Mouse (Mus musculus): ENCODE results near the gene Cabin1. TPM values are rescaled to one million over a fixed set of nuclear protein-coding genes. Genes with fewer than 3 reads are reported as not detected.

Gene Cabin1
- polyA plus RNA-seq, 1 experiment = 39.0 TPM

GRCm38 (mm10) chr10:75637711-75638110 is 126.4 kb downstream of the Cabin1 start:
- Histone ChIP-seq H3K4me1 (ENCODE audit: control insufficient read depth, insufficient read depth, insufficient read length, low read length) (peaks cover 9% of the 10 kb centered on the region), H3K27me3 (ENCODE audit: control insufficient read depth, insufficient read depth, low read length) (no peaks in the 10 kb centered on the region; the same call in 1 of the 2 replicates), H3K4me3 (ENCODE audit: low read depth, low read length) (no peak overlapping the region), H3K27ac (ENCODE audit: insufficient read depth, low read depth, low read length) (no peak overlapping the region), H3K36me3 (ENCODE audit: control insufficient read depth, insufficient read depth, low read length) (no peaks in the 10 kb centered on the region; the same call in 1 of the 2 replicates)
- TF ChIP-seq CTCF (IDR thresholded peaks at IDR 0.05; ENCODE audit: extremely low read depth, insufficient read length, insufficient replicate concordance, low read depth, low read length) (no peak), POLR2A (IDR thresholded peaks at IDR 0.05; ENCODE audit: low read depth, low read length) (no peak)
- WGBS = 87% methylated on average over 11 of the region's 11 CpGs

- Histone ChIP-seq H3K27ac (ENCODE audit: insufficient read depth, low read depth, low read length) (no peak overlapping the region), H3K4me1 (ENCODE audit: control insufficient read depth, insufficient read depth, insufficient read length, low read length) (no peaks in the 10 kb centered on the region; the same call in 1 of the 2 replicates), H3K36me3 (ENCODE audit: control insufficient read depth, insufficient read depth, low read length) (no peaks in the 10 kb centered on the region; the same call in 1 of the 2 replicates), H3K4me3 (ENCODE audit: low read depth, low read length) (no peak overlapping the region), H3K27me3 (ENCODE audit: control insufficient read depth, insufficient read depth, low read length) (no peaks in the 10 kb centered on the region; the same call in 1 of the 2 replicates)
- 92% methylated on average over 12 of the region's 12 CpGs for WGBS
- TF ChIP-seq POLR2A (IDR thresholded peaks at IDR 0.05; ENCODE audit: low read depth, low read length) (no peak), CTCF (IDR thresholded peaks at IDR 0.05; ENCODE audit: extremely low read depth, insufficient read length, insufficient replicate concordance, low read depth, low read length) (no peak)
These were observed 127.9 kb downstream of the Cabin1 start for GRCm38 (mm10) chr10:75636084-75636786.

GRCm38 (mm10) chr10:75635693-75636055 is 128.5 kb downstream of the Cabin1 start:
- H3K4me3 ChIP-seq (ENCODE audit: low read depth, low read length) = no peak overlapping the region
- H3K27me3 ChIP-seq (ENCODE audit: control insufficient read depth, insufficient read depth, low read length) = no peaks in the 10 kb centered on the region; the same call in 1 of the 2 replicates
- H3K36me3 ChIP-seq (ENCODE audit: control insufficient read depth, insufficient read depth, low read length) = no peaks in the 10 kb centered on the region; the same call in 1 of the 2 replicates
- H3K27ac ChIP-seq (ENCODE audit: insufficient read depth, low read depth, low read length) = no peak overlapping the region
- 8% methylated on average over 9 of the region's 9 CpGs for WGBS
- TF ChIP-seq POLR2A (IDR thresholded peaks at IDR 0.05; ENCODE audit: low read depth, low read length) = no peak
- TF ChIP-seq CTCF (IDR thresholded peaks at IDR 0.05; ENCODE audit: extremely low read depth, insufficient read length, insufficient replicate concordance, low read depth, low read length) = peak; percentile 98; the same call in 1 of the 2 replicates
- H3K4me1 ChIP-seq (ENCODE audit: control insufficient read depth, insufficient read depth, insufficient read length, low read length) = no peaks in the 10 kb centered on the region

GRCm38 (mm10) chr10:75635019-75635692 is 129.0 kb downstream of the Cabin1 start:
- no peaks in the 10 kb centered on the region; the same call in 1 of the 2 replicates for H3K27me3 ChIP-seq (ENCODE audit: control insufficient read depth, insufficient read depth, low read length)
- 70% methylated on average over 14 of the region's 14 CpGs for WGBS
- H3K4me3 ChIP-seq (ENCODE audit: low read depth, low read length) = no peak overlapping the region
- H3K27ac ChIP-seq (ENCODE audit: insufficient read depth, low read depth, low read length) = no peak overlapping the region
- no peaks in the 10 kb centered on the region for H3K4me1 ChIP-seq (ENCODE audit: control insufficient read depth, insufficient read depth, insufficient read length, low read length)
- no peaks in the 10 kb centered on the region; the same call in 1 of the 2 replicates for H3K36me3 ChIP-seq (ENCODE audit: control insufficient read depth, insufficient read depth, low read length)
- TF ChIP-seq POLR2A (IDR thresholded peaks at IDR 0.05; ENCODE audit: low read depth, low read length) = no peak
- TF ChIP-seq CTCF (IDR thresholded peaks at IDR 0.05; ENCODE audit: extremely low read depth, insufficient read length, insufficient replicate concordance, low read depth, low read length) = no peak

GRCm38 (mm10) chr10:75634610-75635009 is 129.5 kb downstream of the Cabin1 start:
- Histone ChIP-seq H3K36me3 (ENCODE audit: control insufficient read depth, insufficient read depth, low read length) (no peaks in the 10 kb centered on the region; the same call in 1 of the 2 replicates), H3K4me3 (ENCODE audit: low read depth, low read length) (no peak overlapping the region), H3K27me3 (ENCODE audit: control insufficient read depth, insufficient read depth, low read length) (no peaks in the 10 kb centered on the region; the same call in 1 of the 2 replicates), H3K4me1 (ENCODE audit: control insufficient read depth, insufficient read depth, insufficient read length, low read length) (no peaks in the 10 kb centered on the region), H3K27ac (ENCODE audit: insufficient read depth, low read depth, low read length) (no peak overlapping the region)
- no peak for TF ChIP-seq POLR2A (IDR thresholded peaks at IDR 0.05; ENCODE audit: low read depth, low read length)
- no peak for TF ChIP-seq CTCF (IDR thresholded peaks at IDR 0.05; ENCODE audit: extremely low read depth, insufficient read length, insufficient replicate concordance, low read depth, low read length)
- WGBS = 91% methylated on average over 8 of the region's 8 CpGs

GRCm38 (mm10) chr10:75633576-75634139 is 130.5 kb downstream of the Cabin1 start:
- TF ChIP-seq CTCF (IDR thresholded peaks at IDR 0.05; ENCODE audit: extremely low read depth, insufficient read length, insufficient replicate concordance, low read depth, low read length) (no peak), POLR2A (IDR thresholded peaks at IDR 0.05; ENCODE audit: low read depth, low read length) (no peak)
- Histone ChIP-seq H3K4me3 (ENCODE audit: low read depth, low read length) (no peak overlapping the region), H3K27me3 (ENCODE audit: control insufficient read depth, insufficient read depth, low read length) (no peaks in the 10 kb centered on the region; the same call in 1 of the 2 replicates), H3K4me1 (ENCODE audit: control insufficient read depth, insufficient read depth, insufficient read length, low read length) (no peaks in the 10 kb centered on the region), H3K27ac (ENCODE audit: insufficient read depth, low read depth, low read length) (peak overlapping the region; percentile 37), H3K36me3 (ENCODE audit: control insufficient read depth, insufficient read depth, low read length) (no peaks in the 10 kb centered on the region)
- 67% methylated on average over 14 of the region's 14 CpGs for WGBS

- TF ChIP-seq CTCF (IDR thresholded peaks at IDR 0.05; ENCODE audit: extremely low read depth, insufficient read length, insufficient replicate concordance, low read depth, low read length) = no peak
- TF ChIP-seq POLR2A (IDR thresholded peaks at IDR 0.05; ENCODE audit: low read depth, low read length) = no peak
- peak overlapping the region; percentile 37 for H3K27ac ChIP-seq (ENCODE audit: insufficient read depth, low read depth, low read length)
- no peaks in the 10 kb centered on the region; the same call in 1 of the 2 replicates for H3K27me3 ChIP-seq (ENCODE audit: control insufficient read depth, insufficient read depth, low read length)
- H3K4me1 ChIP-seq (ENCODE audit: control insufficient read depth, insufficient read depth, insufficient read length, low read length) = no peaks in the 10 kb centered on the region
- no peaks in the 10 kb centered on the region for H3K36me3 ChIP-seq (ENCODE audit: control insufficient read depth, insufficient read depth, low read length)
- 65% methylated on average over 5 of the region's 5 CpGs for WGBS
- no peak overlapping the region for H3K4me3 ChIP-seq (ENCODE audit: low read depth, low read length)
These were observed 131.1 kb downstream of the Cabin1 start for GRCm38 (mm10) chr10:75633048-75633447.
